Mouse (Mus musculus): Measurements from ENCODE around the gene Zcwpw1. TPM values are rescaled to one million over a fixed set of nuclear protein-coding genes. Genes with fewer than 3 reads are reported as not detected.

Zcwpw1 gene
- polyA plus RNA-seq, 1 experiment from 2014 or later = 9.6 TPM

DNA sequence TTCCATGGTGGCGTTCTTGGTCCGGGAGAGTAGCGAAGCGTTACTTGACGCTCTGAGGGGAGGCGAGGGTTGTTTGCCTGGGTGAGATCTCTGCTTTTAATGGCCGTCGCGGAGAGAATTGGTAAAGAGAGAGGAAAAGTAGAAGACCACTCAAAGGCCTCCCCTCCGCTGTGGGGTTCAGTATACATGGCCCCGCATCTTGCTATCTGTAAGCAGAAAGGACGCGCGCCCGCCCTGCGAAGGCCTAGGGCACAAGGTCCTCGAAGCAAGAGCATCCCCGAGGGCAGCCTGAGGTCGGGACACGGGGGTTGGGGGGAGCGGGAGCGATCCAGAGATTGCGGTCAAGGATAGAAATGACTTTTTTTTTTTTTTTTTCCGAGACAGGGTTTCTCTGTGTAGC, 573 bp downstream of the Zcwpw1 start:
- ATAC-seq (replicated peaks; ENCODE audit: extremely low read depth, insufficient read depth, low FRiP score) = no peak
- WGBS = 68% methylated on average over 24 of the region's 24 CpGs
- Histone ChIP-seq H3K9me3 (replicated peaks; ENCODE audit: control insufficient read depth, low read length) (peaks cover 3% of the 10 kb centered on the region; the same call in 1 of the 2 replicates), H3K36me3 (ENCODE audit: control insufficient read depth, insufficient read depth) (peaks cover under 1% of the 10 kb centered on the region), H3K4me1 (ENCODE audit: control insufficient read depth, insufficient read depth, low read length) (peaks cover 21% of the 10 kb centered on the region), H3K27me3 (ENCODE audit: control insufficient read depth, insufficient read depth, low read length) (no peaks in the 10 kb centered on the region), H3K27ac (ENCODE audit: low read length) (no peak overlapping the region), H3K4me2 (ENCODE audit: low read depth, low read length) (peak overlapping the region; percentile 87), H3K4me3 (ENCODE audit: low read length) (peak overlapping the region; percentile 64), H3K9ac (ENCODE audit: low read length) (no peak overlapping the region)

DNA sequence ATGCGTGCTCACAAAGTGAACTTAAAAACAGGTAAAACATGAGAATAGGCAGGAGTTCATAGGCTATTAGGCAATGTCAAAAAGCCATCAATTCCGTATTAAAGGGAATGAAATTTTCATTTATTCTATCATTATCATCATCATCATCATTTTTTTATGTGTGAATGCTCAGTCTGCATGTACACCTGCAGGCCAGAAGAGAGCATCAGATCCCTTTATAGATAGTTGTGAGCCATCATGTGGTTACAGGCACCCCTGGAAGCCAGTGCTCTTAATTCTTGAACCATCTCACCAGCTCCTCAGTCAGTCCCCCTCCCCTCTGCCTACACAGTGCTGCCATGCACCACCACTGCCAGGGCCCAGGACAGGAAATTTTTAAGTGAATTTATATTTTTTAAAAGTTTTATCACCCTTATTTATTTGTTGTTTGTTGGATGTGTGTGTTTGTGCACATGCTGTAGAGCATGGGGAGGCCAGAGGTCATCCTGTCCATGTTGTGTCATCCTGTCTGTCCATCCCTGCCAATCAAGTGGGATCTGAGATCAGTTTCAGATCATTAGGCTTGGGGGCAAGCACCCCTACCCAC, 1.4 kb downstream of the Zcwpw1 start:
- H3K4me1 ChIP-seq (ENCODE audit: control insufficient read depth, insufficient read depth, low read length) = peaks cover 13% of the 10 kb centered on the region
- H3K36me3 ChIP-seq (ENCODE audit: control insufficient read depth, insufficient read depth) = no peaks in the 10 kb centered on the region; the same call in 1 of the 2 replicates
- H3K9me3 ChIP-seq (replicated peaks; ENCODE audit: control insufficient read depth, low read length) = peaks cover 3% of the 10 kb centered on the region; the same call in 1 of the 2 replicates
- no peak overlapping the region for H3K4me3 ChIP-seq (ENCODE audit: low read length)
- 92% methylated on average over 2 of the region's 2 CpGs for WGBS
- H3K27me3 ChIP-seq (ENCODE audit: control insufficient read depth, insufficient read depth, low read length) = no peaks in the 10 kb centered on the region
- no peak overlapping the region for H3K9ac ChIP-seq (ENCODE audit: low read length)
- no peak overlapping the region for H3K27ac ChIP-seq (ENCODE audit: low read length)
- H3K4me2 ChIP-seq (ENCODE audit: low read depth, low read length) = no peak overlapping the region
- ATAC-seq (replicated peaks; ENCODE audit: extremely low read depth, insufficient read depth, low FRiP score) = no peak

DNA sequence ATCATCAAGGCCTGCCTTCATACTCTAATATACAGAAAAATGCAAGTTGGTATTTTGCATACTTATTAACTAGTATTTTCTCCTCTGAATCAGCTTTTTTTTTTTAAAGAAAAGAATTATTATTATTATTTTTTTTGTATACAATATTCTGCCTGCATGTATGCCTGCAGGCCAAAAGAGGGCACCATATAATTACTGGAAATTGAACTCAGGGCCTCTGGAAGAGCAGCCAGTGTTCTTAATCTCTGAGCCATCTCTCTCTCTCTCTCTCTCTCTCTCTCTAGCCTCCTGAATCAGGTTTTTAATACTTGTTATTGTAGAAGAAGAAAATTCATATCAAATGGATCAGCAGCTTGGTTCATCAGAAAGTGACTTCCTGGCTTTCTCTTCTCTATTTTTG, 4.0 kb downstream of the Zcwpw1 start:
- Histone ChIP-seq H3K9me3 (replicated peaks; ENCODE audit: control insufficient read depth, low read length) (peaks cover 3% of the 10 kb centered on the region; the same call in 1 of the 2 replicates), H3K36me3 (ENCODE audit: control insufficient read depth, insufficient read depth) (no peaks in the 10 kb centered on the region), H3K4me2 (ENCODE audit: low read depth, low read length) (no peak overlapping the region), H3K27me3 (ENCODE audit: control insufficient read depth, insufficient read depth, low read length) (no peaks in the 10 kb centered on the region), H3K4me3 (ENCODE audit: low read length) (no peak overlapping the region), H3K27ac (ENCODE audit: low read length) (no peak overlapping the region), H3K9ac (ENCODE audit: low read length) (no peak overlapping the region), H3K4me1 (ENCODE audit: control insufficient read depth, insufficient read depth, low read length) (no peaks in the 10 kb centered on the region)
- no peak for ATAC-seq (replicated peaks; ENCODE audit: extremely low read depth, insufficient read depth, low FRiP score)

DNA sequence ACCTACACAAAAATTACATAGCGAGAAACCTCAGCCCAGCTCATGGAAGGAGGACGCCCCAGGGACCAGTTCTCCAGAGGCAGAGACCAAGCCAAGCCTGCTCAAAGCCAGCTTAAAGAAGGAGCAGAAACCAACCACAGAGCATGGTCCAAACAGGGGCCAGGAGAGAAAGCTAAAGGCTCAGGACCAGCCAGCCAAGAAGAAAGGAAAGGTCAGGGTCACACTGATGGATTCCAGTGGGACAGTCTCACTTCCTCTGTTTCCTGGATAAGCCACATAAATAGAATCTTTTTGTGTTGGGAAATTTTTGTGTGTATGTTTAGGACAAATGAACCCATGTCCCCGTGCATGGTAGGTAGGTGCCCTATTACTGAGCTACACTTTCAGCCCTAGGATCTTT, 9.0 kb downstream of the Zcwpw1 start:
- no peaks in the 10 kb centered on the region for H3K9me3 ChIP-seq (replicated peaks; ENCODE audit: control insufficient read depth, low read length)
- ATAC-seq (replicated peaks; ENCODE audit: extremely low read depth, insufficient read depth, low FRiP score) = no peak
- H3K9ac ChIP-seq (ENCODE audit: low read length) = no peak overlapping the region
- 65% methylated on average over 3 of the region's 3 CpGs for WGBS
- no peaks in the 10 kb centered on the region for H3K36me3 ChIP-seq (ENCODE audit: control insufficient read depth, insufficient read depth)
- no peak overlapping the region for H3K4me2 ChIP-seq (ENCODE audit: low read depth, low read length)
- H3K4me3 ChIP-seq (ENCODE audit: low read length) = no peak overlapping the region
- no peak overlapping the region for H3K27ac ChIP-seq (ENCODE audit: low read length)
- no peaks in the 10 kb centered on the region for H3K27me3 ChIP-seq (ENCODE audit: control insufficient read depth, insufficient read depth, low read length)
- H3K4me1 ChIP-seq (ENCODE audit: control insufficient read depth, insufficient read depth, low read length) = no peaks in the 10 kb centered on the region

DNA sequence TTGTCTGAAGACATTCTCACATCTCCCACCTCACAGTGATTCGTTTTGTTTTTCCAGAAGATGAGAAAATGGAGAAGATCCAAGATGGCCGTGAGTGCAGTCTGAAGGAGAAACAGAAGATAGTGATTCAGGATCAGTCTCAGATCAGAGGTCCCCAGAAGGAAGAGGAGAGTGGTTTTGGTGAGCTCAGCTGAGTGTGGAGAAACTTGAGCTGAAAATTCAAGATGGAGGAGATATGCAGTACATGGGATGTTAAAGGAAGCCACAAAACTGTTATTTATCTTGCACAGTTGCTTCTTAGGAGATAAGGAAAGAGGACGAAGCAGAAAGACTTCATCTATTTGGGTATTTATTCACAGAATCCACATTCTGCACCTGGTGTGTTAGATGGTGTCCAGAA, 13.3 kb downstream of the Zcwpw1 start:
- Histone ChIP-seq H3K4me2 (ENCODE audit: low read depth, low read length) (no peak overlapping the region), H3K27me3 (ENCODE audit: control insufficient read depth, insufficient read depth, low read length) (no peaks in the 10 kb centered on the region), H3K4me1 (ENCODE audit: control insufficient read depth, insufficient read depth, low read length) (no peaks in the 10 kb centered on the region), H3K36me3 (ENCODE audit: control insufficient read depth, insufficient read depth) (no peaks in the 10 kb centered on the region), H3K27ac (ENCODE audit: low read length) (no peak overlapping the region), H3K9me3 (replicated peaks; ENCODE audit: control insufficient read depth, low read length) (no peaks in the 10 kb centered on the region), H3K4me3 (ENCODE audit: low read length) (no peak overlapping the region), H3K9ac (ENCODE audit: low read length) (no peak overlapping the region)
- ATAC-seq (replicated peaks; ENCODE audit: extremely low read depth, insufficient read depth, low FRiP score) = no peak
- 64% methylated on average over 3 of the region's 3 CpGs for WGBS

DNA sequence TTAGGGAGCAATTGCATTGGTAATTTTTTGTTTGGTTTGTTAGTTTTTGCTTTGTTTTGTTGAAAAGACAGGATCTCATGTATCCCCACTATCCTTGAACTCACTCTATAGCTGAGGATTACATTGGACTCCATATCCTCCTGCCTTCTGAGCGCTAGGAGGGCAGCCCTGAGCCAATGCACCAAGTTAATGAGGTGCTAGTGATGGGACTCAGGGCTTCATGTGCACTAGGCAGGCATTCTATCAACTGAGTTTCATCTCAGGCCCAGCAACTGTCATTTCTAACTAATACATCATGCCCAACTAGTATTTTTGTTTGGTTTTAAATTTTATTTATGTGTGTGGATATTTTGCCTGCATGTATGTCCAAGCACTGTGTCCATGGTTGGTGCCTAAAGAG, 18.6 kb downstream of the Zcwpw1 start:
- Histone ChIP-seq H3K36me3 (ENCODE audit: control insufficient read depth, insufficient read depth) (no peaks in the 10 kb centered on the region), H3K9me3 (replicated peaks; ENCODE audit: control insufficient read depth, low read length) (no peaks in the 10 kb centered on the region), H3K4me2 (ENCODE audit: low read depth, low read length) (no peak overlapping the region), H3K4me1 (ENCODE audit: control insufficient read depth, insufficient read depth, low read length) (no peaks in the 10 kb centered on the region), H3K9ac (ENCODE audit: low read length) (no peak overlapping the region), H3K27me3 (ENCODE audit: control insufficient read depth, insufficient read depth, low read length) (no peaks in the 10 kb centered on the region), H3K4me3 (ENCODE audit: low read length) (no peak overlapping the region), H3K27ac (ENCODE audit: low read length) (no peak overlapping the region)
- 83% methylated on average over 1 of the region's 1 CpGs for WGBS
- ATAC-seq (replicated peaks; ENCODE audit: extremely low read depth, insufficient read depth, low FRiP score) = no peak

DNA sequence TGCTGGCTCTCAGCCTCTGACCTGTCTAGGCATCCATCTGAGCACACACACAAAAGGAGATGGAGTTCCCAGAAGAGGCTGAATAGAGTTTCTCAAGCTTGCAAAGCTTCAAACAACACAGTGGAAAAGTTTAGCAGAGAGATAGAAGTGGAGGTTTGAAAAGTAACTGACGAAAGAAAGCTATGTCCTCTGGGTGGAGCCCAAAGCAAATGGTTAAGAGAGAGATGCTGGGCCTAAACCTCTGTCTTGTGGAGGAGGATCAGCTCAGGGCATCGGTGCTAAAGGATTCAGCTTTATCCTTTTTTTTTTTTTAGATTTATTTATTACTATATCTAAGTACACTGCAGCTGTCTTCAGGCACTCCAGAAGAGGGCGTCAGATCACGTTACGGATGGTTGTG, 20.7 kb downstream of the Zcwpw1 start:
- H3K9ac ChIP-seq (ENCODE audit: low read length) = no peak overlapping the region
- H3K4me3 ChIP-seq (ENCODE audit: low read length) = no peak overlapping the region
- H3K27me3 ChIP-seq (ENCODE audit: control insufficient read depth, insufficient read depth, low read length) = no peaks in the 10 kb centered on the region
- ATAC-seq (replicated peaks; ENCODE audit: extremely low read depth, insufficient read depth, low FRiP score) = no peak
- WGBS = 87% methylated on average over 5 of the region's 5 CpGs
- no peaks in the 10 kb centered on the region for H3K9me3 ChIP-seq (replicated peaks; ENCODE audit: control insufficient read depth, low read length)
- no peaks in the 10 kb centered on the region for H3K36me3 ChIP-seq (ENCODE audit: control insufficient read depth, insufficient read depth)
- no peak overlapping the region for H3K27ac ChIP-seq (ENCODE audit: low read length)
- no peak overlapping the region for H3K4me2 ChIP-seq (ENCODE audit: low read depth, low read length)
- no peaks in the 10 kb centered on the region for H3K4me1 ChIP-seq (ENCODE audit: control insufficient read depth, insufficient read depth, low read length)

DNA sequence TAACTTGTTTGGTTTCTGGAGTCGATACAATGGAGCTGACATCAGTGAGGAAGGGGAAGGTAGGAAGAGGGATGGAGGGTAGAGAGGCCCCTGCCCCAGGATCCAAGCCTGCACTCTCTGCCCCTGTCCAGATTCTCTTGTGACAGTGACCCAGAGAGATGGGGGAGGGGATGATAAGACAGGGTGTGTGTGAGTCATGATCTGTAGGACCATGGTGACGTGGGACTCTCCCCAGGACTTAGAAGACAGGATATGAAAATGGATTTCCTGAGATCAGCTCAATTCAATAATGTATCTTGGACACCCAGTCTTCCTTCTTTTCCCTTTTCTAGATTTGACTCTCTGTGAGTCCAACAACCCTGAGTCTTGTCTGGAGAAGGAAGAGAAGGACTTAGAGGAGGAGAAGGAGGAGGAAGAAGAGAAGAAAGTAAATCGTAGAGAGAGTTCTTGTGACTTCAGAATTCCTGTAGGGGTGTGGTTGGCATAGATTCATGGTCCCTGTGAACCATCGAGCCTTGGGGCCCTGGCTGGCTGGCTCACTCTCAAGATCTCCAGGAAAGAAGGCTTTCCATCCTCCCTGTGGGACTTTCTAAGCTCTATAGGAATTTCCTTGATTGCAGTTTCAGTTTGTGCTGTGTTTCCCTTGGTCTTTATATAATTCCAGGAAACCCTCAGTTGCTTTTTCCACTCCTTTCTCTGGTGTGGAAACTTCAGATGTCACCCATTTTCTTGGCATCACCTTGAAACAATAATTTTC, 30.0 kb downstream of the Zcwpw1 start:
- no peak overlapping the region for H3K4me3 ChIP-seq (ENCODE audit: low read length)
- no peaks in the 10 kb centered on the region for H3K9me3 ChIP-seq (replicated peaks; ENCODE audit: control insufficient read depth, low read length)
- H3K9ac ChIP-seq (ENCODE audit: low read length) = no peak overlapping the region
- peak overlapping the region; percentile 67 for H3K27ac ChIP-seq (ENCODE audit: low read length)
- no peak for ATAC-seq (replicated peaks; ENCODE audit: extremely low read depth, insufficient read depth, low FRiP score)
- H3K36me3 ChIP-seq (ENCODE audit: control insufficient read depth, insufficient read depth) = no peaks in the 10 kb centered on the region; the same call in 1 of the 2 replicates
- H3K4me1 ChIP-seq (ENCODE audit: control insufficient read depth, insufficient read depth, low read length) = no peaks in the 10 kb centered on the region
- no peak overlapping the region for H3K4me2 ChIP-seq (ENCODE audit: low read depth, low read length)
- 41% methylated on average over 4 of the region's 4 CpGs for WGBS
- no peaks in the 10 kb centered on the region for H3K27me3 ChIP-seq (ENCODE audit: control insufficient read depth, insufficient read depth, low read length)

DNA sequence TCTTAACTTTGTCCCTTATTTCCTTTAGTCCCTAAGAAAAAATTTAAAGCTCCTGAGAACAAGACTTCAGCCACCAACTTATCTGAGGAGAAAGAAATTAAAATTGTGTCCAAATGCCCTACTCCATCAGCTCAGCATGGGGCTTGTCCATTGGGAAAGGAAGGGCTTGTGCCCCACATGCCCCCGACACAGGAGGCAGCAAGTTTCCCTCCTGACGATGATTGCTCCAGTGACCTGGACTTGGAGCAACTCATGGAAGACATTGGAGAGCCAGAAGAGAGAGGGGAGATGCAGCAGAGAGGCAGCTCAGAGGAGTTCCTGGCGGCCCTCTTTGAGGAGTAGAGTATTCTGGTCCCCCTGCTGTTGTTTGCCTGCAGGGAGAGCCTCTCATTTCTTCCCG, 34.5 kb downstream of the Zcwpw1 start:
- H3K27me3 ChIP-seq (ENCODE audit: control insufficient read depth, insufficient read depth, low read length) = no peaks in the 10 kb centered on the region
- H3K36me3 ChIP-seq (ENCODE audit: control insufficient read depth, insufficient read depth) = no peaks in the 10 kb centered on the region
- H3K9ac ChIP-seq (ENCODE audit: low read length) = no peak overlapping the region
- 61% methylated on average over 4 of the region's 4 CpGs for WGBS
- H3K27ac ChIP-seq (ENCODE audit: low read length) = no peak overlapping the region
- no peak for ATAC-seq (replicated peaks; ENCODE audit: extremely low read depth, insufficient read depth, low FRiP score)
- no peak overlapping the region for H3K4me3 ChIP-seq (ENCODE audit: low read length)
- H3K9me3 ChIP-seq (replicated peaks; ENCODE audit: control insufficient read depth, low read length) = no peaks in the 10 kb centered on the region
- no peaks in the 10 kb centered on the region for H3K4me1 ChIP-seq (ENCODE audit: control insufficient read depth, insufficient read depth, low read length)
- H3K4me2 ChIP-seq (ENCODE audit: low read depth, low read length) = no peak overlapping the region

All from heart, embryonic 16.5 days (tissue).